Mouse (Mus musculus) left cerebral cortex, postnatal 10 days (tissue): Measurements from ENCODE around the gene Lipt1. TPM values are rescaled to one million over a fixed set of nuclear protein-coding genes. Genes with fewer than 3 reads are reported as not detected.

Experiments
- DNase-seq, 2 experiments: peaks; one replicate each; pipeline ENCODE4 v3.0.0; 2021 to 2022; ENCODE audit warnings: low spot score in 2 of 2, mixed read lengths in 1 of 2; ENCODE audit errors: extremely low spot score in 1 of 2
- intact Hi-C: fragments of 180-260 bp; cut with DNase I; formaldehyde crosslinking; loops from one replicate; pipeline ENCODE4 v1.15.1; 2025
- total RNA-seq, 2 experiments: library from RNA; stranded (reverse); gene quantifications; 2 replicates each; pipeline ENCODE4 v1.2.3; 2021

Gene Lipt1
- total RNA-seq, 2 experiments from 2014 or later: 8.8 to 9.7 TPM

DNA sequence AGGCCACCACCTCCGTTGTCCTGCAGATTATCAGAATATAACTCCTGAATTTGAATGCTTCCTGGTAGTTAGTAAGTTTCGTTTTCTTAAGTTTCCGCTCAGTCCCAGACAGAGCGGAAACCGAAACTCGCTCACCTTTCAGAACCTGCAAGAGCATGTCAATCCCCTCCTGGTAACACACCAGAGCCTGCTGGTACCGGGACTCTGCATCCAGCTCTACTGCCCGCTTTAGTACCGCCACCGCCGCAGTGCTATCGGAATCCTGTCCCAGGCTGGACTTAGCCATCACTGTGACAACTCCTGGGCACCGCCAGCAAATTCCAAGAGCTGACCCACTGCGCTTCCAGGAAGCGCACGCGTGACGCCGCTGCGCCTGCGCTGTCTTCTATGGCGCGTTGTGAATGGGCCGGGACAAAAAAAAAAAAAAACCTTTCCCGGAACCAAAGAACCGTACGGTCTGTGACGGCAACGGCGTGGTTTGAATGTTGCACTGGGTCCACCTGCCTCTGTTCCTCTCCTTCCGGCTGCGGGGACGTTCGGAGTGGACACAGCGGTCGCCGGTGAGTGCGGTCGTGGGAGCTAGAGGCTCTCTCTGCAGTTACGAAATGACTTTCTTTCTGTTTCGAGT is 18.6 kb downstream of the Lipt1 start, which contains the start of the genes Mitd1 and Mrpl30:
TSS of gene Mitd1 (minus strand) at position 387 of the 628 bp plus-strand sequence.
TSS of gene Mrpl30 (plus strand) at position 453 of the 628 bp plus-strand sequence.
- intact Hi-C loops: loop anchor here (2.0 kb wide), 1 partner anchor 107 kb away; the partner anchor contains the start of gene Txndc9
- DNase-seq: peak; percentile 90 to 92

DNA sequence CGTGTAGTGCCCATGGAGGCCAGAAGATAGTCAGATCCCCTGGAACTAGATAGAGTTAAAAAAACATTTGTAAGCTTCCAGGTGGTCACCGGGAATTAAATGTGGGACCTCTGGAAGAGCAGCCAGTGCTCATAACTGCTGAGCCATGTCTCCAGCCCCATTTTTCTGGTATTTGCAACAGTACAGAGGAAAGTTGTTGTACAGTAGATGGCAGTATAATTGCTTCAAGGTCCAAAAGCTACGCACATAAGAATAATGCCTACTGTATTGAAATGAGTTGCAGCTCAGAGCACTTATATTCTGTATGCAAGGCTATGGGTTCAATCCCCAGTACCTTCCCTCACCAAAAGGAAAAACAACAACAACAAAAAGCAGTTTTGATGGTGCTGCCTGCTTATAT is 19.9 kb downstream of the Lipt1 start:
- no peak for DNase-seq
- intact Hi-C loops: loop anchor here (2.0 kb wide), 1 partner anchor 105 kb away; the partner anchor contains the start of gene Txndc9

DNA sequence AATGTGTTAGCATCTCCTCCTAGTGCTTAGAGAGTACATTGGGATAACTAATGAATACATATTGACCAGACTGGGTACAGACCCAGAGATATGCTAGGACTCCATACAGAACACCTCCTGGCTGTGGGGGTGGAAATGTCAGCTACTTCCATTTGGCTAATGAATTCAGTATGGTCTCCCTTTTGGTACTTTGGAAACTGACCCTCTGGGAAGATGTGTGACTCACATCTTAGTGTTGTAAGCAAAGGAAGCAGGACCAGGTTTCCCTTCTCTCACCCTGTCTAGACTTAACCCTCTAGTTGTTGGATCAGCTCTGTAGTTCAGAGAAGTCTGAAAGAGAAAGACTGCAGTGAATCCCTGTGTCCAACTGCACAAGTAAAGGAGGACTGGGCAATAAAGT is 23.1 kb downstream of the Lipt1 start:
- intact Hi-C loops: no loop called here
- no peak for DNase-seq

DNA sequence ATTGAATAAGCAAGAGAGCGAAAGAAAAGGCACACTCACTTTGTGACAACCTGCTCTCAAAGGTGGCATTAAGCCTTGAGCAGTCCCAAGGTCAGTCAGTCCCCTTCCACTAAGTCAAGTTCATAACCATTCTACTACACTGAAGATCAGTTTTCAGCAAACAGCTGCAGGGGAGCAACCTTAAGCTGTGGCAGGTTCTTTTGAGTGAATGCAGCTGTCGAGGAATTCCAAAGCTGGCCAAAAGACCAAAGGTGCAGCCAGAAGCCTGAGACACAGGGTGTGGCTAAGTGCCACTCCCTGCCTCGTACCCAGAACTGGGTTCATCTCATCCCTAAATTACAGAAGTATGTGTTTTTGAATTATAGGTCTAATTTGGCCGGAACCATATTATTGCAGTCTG is 28.3 kb downstream of the Lipt1 start:
- intact Hi-C loops: no loop called here
- DNase-seq: no peak

DNA sequence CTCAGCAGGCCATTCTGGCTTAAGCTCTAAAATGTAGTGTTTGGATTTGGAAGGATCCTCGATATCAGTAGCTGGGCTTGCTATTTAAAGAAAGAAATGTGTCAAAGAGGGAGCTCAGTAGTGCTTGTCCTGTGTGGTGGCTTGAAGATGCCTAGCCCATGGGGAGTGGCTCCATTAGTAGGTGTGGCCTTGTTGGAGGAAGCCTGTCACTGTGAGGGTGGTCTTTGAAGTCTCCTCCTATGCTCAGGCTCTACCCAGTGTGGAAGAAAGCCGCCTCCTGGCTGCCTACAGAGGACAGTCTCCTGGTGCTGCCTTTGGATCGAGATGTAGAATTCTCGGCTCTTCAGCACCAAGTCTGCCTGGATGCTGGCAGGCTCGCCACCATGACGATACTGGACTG is 28.8 kb downstream of the Lipt1 start:
- intact Hi-C loops: no loop called here
- DNase-seq: no peak

DNA sequence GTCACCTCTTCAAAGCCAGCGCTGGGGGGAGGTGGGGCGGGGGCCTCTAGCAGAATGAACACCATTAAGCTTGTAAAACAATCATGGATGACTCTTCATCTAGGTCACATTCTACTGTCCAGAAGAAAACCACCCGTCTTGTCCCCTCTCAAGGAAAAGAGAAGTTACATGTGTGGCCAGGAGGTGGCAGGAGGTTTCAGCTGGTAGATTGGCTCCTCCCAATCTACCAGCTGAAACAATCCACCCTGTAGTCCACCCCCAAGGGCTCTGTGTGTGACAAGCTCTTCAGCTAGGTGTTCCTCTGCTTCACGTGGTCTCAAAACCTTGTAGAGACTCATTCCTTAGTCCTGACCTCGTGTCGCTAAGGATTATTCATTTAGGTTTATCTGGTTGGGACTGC is 31.6 kb downstream of the Lipt1 start:
- intact Hi-C loops: loop anchor here (1.0 kb wide), 1 partner anchor 82 kb away; no protein-coding TSS in a partner anchor
- DNase-seq: peak in 1 of 2 experiments; percentile 51

DNA sequence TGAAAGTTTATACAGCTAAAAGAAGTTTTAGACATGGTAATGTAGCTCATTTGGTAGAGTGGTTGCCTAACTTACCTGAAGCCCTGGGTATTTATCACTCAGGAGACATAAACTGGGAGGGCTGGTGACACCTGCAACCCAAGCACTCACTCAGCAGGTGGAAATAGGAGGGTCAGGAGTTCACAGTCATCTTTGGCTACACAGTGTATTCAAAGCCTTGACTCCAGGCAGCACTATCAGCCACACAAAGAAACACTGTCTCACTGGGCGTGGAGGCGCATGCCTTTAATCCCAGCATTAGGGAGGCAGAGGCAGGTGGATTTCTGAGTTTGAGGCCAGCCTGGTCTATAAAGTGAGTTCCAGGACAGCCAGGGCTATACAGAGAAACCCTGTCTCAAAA is 41.2 kb downstream of the Lipt1 start:
- DNase-seq: no peak

DNA sequence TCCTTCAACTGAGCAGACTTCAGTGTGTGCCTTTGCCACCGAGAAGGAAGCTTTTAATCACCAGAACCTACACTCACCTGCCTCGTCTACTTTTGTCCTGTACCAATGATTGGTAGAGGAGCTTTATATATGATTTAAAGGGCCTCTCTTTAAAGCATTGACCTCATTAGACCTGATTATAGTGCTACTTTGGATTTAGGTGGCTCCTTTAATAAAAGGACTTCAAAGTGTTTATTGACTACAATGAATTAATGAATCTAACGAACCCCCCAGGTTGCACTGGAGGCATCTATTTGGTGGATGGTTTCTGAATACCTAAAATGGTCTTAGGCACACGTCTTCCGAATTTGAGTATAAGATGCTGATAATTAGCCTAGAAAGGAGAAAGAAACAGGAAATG is 44.9 kb downstream of the Lipt1 start, which contains the start of gene Lyg2:
TSS of gene Lyg2 (minus strand) at position 101 of the 400 bp plus-strand sequence.
- DNase-seq: no peak
- intact Hi-C loops: no loop called here

More for the DNA sequence above, 41.2 kb downstream of the Lipt1 start:
- intact Hi-C loops: no loop called here

DNA sequence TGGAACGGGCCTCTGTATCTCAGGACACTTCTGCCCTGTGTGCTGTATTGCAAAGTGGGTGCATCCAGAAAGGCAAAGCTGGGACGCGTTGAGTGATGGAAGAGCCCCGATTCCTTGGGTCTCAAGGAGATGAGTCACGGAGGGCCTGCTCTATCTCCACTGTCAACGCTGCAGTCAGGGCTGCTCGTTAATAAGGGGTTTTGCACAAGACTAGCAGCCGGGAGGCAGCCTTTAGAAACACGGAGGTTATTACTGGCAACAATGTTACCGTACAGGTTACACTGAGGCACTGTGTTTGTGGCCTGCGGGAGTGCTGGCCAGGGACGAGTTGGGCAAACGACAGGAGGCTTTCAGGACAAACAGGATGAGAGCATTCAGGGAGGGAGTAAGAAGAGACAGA is 46.1 kb downstream of the Lipt1 start:
- intact Hi-C loops: no loop called here
- DNase-seq: no peak

DNA sequence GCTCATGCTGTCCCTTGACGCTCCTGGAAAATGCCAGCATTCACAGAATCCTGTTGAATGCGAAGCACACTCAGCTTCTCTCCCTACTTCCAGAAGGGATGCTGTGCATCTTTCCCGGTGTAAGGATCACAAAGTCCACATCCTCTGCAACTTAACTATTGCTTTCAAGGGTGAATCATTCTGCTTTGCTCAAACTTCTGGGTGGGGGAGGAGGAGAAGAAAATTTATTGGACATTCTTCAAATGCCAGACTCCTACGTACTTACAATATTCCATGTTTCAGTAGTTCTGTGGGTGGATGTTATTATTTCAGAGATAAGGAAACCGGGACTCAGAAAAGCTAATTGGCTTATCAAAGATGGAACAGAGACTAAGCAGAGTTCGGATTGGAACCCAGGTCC is 46.6 kb downstream of the Lipt1 start:
- intact Hi-C loops: no loop called here
- DNase-seq: no peak

DNA sequence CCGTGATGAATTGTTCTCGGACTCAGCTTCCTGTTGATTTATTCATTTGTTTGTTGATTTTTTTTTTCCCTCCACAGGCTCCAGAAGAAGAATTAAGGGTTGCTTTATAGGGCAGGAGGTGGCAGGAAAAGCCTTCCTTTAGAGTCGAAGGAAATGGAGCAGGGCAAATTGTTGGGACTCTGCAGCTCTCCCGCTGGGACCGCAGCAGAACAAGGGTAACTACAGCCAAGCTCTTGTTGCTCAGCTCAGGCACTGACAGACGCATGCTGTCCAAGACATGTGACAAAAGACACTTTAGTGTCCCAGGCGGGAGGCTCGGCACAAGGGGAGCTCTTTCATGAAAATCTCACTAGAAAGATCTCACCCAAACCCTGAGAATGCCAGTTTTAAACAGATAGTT is 51.0 kb downstream of the Lipt1 start:
- intact Hi-C loops: loop anchor here (10.0 kb wide), 1 partner anchor 52 kb away; no protein-coding TSS in a partner anchor
- no peak for DNase-seq

Other genes with a start within 250 kb of the Lipt1 start
- 100 to 1,000 TPM; 106 to 122 TPM for gene 2010300C02Rik, start 151.7 kb upstream of the Lipt1 start, total RNA-seq
- gene Tsga10, start 5.3 kb upstream of the Lipt1 start, total RNA-seq: 10 to 100 TPM; 13.8 to 14.4 TPM
- gene Mitd1, start 18.7 kb downstream of the Lipt1 start, total RNA-seq: 1 to 10 TPM; 8.3 to 9.2 TPM
- 100 to 1,000 TPM; 160 to 165 TPM for gene Mrpl30, start 18.7 kb downstream of the Lipt1 start, total RNA-seq
- not detected for gene Lyg2, start 44.8 kb downstream of the Lipt1 start, total RNA-seq
- gene Lyg1, start 86.0 kb downstream of the Lipt1 start, total RNA-seq: not detected
- 10 to 100 TPM; 59.2 to 61.1 TPM for gene Txndc9, start 126.2 kb downstream of the Lipt1 start, total RNA-seq
- 10 to 100 TPM; 34.8 to 44.9 TPM for gene Eif5b, start 126.3 kb downstream of the Lipt1 start, total RNA-seq